Mouse (Mus musculus) midbrain, embryonic 16.5 days (tissue): Measurements from ENCODE around the gene Polr2e. TPM values are rescaled to one million over a fixed set of nuclear protein-coding genes. Genes with fewer than 3 reads are reported as not detected.
A peak's percentile ranks its signal among the peaks of the same experiment; 100 is the strongest.

Experiments used
- ATAC-seq: fragments of 200-750 bp; cut with Nextera tagmentation; 2 replicates; pipeline ENCODE4 v1.8.0; 2017; ENCODE audit warnings: moderate TSS enrichment
- H3K27ac ChIP-seq: fragments of 300-500 bp; sonication (generic); 2 replicates; pipeline ENCODE4 v1.5.1; 2014; ENCODE audit warnings: mild to moderate bottlenecking, low read length, mixed read lengths
- H3K27me3 ChIP-seq: fragments of 300-500 bp; sonication (generic); 2 replicates; pipeline ENCODE4 v1.6.1; 2014; ENCODE audit warnings: low read depth, low read length, mixed read lengths; ENCODE audit not compliant: control insufficient read depth, insufficient read depth
- H3K36me3 ChIP-seq: fragments of 300-500 bp; sonication (generic); 2 replicates; pipeline ENCODE4 v1.6.1; 2014; ENCODE audit warnings: mild to moderate bottlenecking, low read length, moderate library complexity, mixed read lengths; ENCODE audit not compliant: control insufficient read depth, insufficient read depth
- H3K4me1 ChIP-seq: fragments of 300-500 bp; sonication (generic); 2 replicates; pipeline ENCODE4 v1.6.1; 2014; ENCODE audit warnings: mild to moderate bottlenecking, low read length, mixed read lengths; ENCODE audit not compliant: control insufficient read depth, insufficient read depth
- H3K4me2 ChIP-seq: fragments of 300-500 bp; sonication (generic); 2 replicates; pipeline ENCODE4 v1.6.1; 2014; ENCODE audit warnings: mild to moderate bottlenecking, low read length, mixed read lengths
- H3K4me3 ChIP-seq: fragments of 300-500 bp; sonication (generic); 2 replicates; pipeline ENCODE4 v1.5.1; 2014; ENCODE audit warnings: low read depth, mild to moderate bottlenecking, low read length, moderate library complexity, mixed read lengths
- H3K9ac ChIP-seq: fragments of 300-500 bp; sonication (generic); 2 replicates; pipeline ENCODE4 v1.6.1; 2014; ENCODE audit warnings: low read depth, low read length, mixed read lengths
- H3K9me3 ChIP-seq: fragments of 300-500 bp; sonication (generic); replicated peaks from 2 replicates; pipeline ENCODE4 v1.6.1; 2014; ENCODE audit warnings: mild to moderate bottlenecking, low read length, mixed read lengths; ENCODE audit not compliant: control insufficient read depth, poor library complexity, severe bottlenecking
- WGBS: fragments of 180-500 bp; shearing (Covaris S2); extraction: QIAGEN DNeasy Blood & Tissue Kit; methylation state at CpG from one replicate; pipeline ENCODE4 v1.1.7; 2014; 5-methylcytosine and 5-hydroxymethylcytosine counted together
- polyA plus RNA-seq: library from polyadenylated mRNA; unstranded; fragments of >200 nt; fragmentation: Nextera tagmentation; extraction: Ambion mirVana; gene quantifications from 2 replicates; pipeline ENCODE4 v1.2.1, GENCODE M21; 2015

Polr2e gene
- polyA plus RNA-seq, 1 experiment from 2014 or later = 131 TPM

DNA sequence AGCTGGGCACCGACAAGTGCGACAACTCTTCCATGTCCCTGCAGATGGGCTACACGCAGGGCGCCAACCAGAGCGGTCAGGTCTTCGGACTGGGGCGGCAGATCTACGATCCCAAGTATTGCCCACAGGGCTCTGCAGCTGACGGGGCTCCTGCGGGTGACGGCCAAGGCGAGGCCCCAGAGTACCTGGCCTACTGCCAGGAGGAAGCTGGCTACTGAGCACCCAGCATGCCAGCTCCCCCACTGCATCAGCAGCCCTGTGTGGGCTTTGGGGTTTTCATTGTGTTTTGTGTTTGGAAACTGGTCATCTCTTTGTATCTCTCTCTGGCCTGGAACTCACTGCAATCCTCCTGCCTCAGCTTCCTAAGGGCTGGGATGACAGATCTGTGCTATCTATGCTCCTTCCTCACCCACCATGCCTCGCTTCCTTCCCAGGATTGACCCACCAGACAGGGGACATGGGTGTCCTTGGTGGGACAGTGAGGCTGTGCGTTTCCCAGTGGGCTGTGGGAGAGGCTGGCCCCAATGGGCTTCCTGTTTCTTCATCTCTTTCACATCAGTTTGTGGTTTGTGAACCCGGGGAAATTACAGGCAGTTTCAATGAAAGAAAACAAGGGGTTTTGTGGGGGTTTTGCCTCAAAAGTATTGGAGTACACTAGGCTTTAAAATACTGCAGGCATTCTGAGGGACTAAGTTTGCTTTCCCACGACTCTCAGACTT, 45.0 kb downstream of the Polr2e start:
- 81% methylated on average over 16 of the region's 16 CpGs for whole genome bisulfite sequencing
- H3K9ac ChIP-seq = no peak overlapping the region
- H3K4me1 ChIP-seq = peaks cover 6% of the 10 kb centered on the region
- ATAC-seq = no peak
- H3K27ac ChIP-seq = no peak overlapping the region
- H3K4me2 ChIP-seq = no peak overlapping the region
- H3K27me3 ChIP-seq = peaks cover 11% of the 10 kb centered on the region
- H3K4me3 ChIP-seq = no peak overlapping the region
- no peaks in the 10 kb centered on the region for H3K36me3 ChIP-seq
- 0 out of 2 replicates have a peak, but pooled peaks cover 2% of the 10 kb centered on the region for H3K9me3 ChIP-seq

DNA sequence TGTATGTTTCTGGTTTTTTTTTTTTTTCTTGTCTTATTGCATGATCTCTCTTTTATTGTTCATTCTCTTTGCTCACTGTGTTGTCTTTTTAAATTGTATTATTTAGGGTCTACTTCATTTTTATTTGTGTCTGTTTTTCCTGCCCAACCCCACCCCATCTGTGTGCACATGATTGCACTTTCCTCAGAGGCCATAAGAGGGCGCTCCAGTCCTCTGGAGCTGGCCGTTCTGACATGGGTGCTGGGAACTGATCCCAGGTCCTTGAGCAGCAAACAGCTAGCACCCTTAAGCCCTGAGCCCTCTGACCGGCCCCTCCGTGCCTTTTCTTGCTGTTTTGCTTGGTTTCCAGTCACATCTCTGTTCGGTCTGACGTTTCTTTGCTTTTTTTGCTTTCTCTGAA, 48.0 kb downstream of the Polr2e start:
- H3K4me2 ChIP-seq = no peak overlapping the region
- H3K27me3 ChIP-seq = peaks cover 29% of the 10 kb centered on the region
- H3K4me3 ChIP-seq = no peak overlapping the region
- ATAC-seq = no peak
- H3K9me3 ChIP-seq = 0 out of 2 replicates have a peak, but pooled peaks cover 2% of the 10 kb centered on the region
- no peaks in the 10 kb centered on the region for H3K36me3 ChIP-seq
- 86% methylated on average over 6 of the region's 6 CpGs for WGBS
- H3K4me1 ChIP-seq = peaks cover 12% of the 10 kb centered on the region
- no peak overlapping the region for H3K27ac ChIP-seq
- no peak overlapping the region for H3K9ac ChIP-seq

DNA sequence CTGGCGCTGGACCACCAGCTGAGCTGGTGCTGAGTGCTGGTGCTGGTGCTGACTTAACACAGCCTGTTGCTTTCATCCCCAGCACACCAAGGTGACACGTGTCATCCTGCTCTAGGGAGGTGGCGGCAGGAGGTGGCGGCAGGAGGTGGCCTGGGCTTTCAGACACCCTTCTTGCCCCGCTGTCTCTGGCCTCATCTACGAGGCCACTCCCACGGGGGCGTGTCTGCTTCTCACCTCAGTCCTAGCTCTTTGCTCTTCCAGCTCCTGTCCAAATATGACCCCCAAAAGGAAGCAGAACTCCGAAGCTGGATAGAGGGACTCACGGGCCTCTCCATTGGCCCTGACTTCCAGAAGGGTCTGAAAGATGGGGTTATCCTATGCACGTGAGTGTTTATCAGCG, 48.5 kb downstream of the Polr2e start:
- no peaks in the 10 kb centered on the region for H3K36me3 ChIP-seq
- H3K9me3 ChIP-seq = 0 out of 2 replicates have a peak, but pooled peaks cover 2% of the 10 kb centered on the region
- ATAC-seq = no peak
- peaks cover 17% of the 10 kb centered on the region for H3K4me1 ChIP-seq
- H3K27ac ChIP-seq = no peak overlapping the region
- H3K4me3 ChIP-seq = no peak overlapping the region
- peaks cover 29% of the 10 kb centered on the region for H3K27me3 ChIP-seq
- 52% methylated on average over 12 of the region's 12 CpGs for WGBS
- no peak overlapping the region for H3K9ac ChIP-seq
- no peak overlapping the region for H3K4me2 ChIP-seq

DNA sequence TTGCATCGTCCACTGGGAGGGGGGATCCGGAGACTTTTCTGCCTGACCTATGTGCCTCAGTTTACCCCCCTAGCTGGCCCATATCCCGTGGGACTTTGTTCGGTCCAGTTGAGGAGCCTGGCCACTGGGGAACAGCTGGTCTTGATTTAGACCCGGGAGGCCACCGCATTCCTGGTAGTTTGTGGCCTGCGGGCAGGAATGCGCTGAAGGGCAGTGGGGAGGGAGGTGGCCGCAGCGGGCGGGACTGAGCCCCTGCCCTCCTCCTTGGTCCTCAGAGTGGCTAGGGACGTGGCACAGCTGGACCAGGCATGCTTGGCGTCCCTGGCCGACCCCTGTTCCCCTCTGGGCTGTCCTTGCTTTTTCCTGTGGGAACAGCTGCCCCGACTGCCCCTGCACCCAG, 49.7 kb downstream of the Polr2e start:
- H3K4me2 ChIP-seq = no peak overlapping the region
- no peak overlapping the region for H3K4me3 ChIP-seq
- WGBS = 14% methylated on average over 15 of the region's 15 CpGs

DNA sequence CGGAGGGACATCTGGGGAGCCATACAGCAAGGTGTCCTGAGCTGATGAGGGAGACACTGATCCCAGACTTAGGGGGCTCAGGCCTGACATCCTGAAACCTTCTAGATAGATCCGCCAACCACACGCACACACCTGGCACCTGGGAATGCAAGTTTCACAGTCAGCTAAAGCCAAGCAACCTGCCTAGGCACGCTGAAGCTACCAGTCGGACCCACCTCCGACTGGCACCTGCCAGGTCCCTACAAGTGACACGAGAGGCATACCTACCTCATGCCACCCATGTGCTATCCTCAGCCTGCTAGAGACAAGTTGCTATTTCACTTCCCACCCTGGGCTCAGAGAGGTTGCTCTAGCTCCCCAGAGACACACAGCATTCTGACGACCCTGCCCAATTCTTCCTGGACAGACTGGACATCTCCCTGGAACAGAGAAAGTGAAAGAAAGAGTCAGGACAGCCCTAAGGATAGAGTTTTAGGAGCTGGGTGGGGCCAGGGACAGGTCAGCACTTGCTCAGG, 50.3 kb downstream of the Polr2e start:
- no peaks in the 10 kb centered on the region for H3K36me3 ChIP-seq
- H3K4me2 ChIP-seq = peak overlapping the region; percentile 65
- 28% methylated on average over 8 of the region's 8 CpGs for WGBS
- peak overlapping the region; percentile 43; the same call in 1 of the 2 replicates for H3K4me3 ChIP-seq
- no peak for ATAC-seq
- H3K27ac ChIP-seq = no peak overlapping the region
- peaks cover 29% of the 10 kb centered on the region for H3K27me3 ChIP-seq
- no peak overlapping the region for H3K9ac ChIP-seq
- H3K9me3 ChIP-seq = 0 out of 2 replicates have a peak, but pooled peaks cover 2% of the 10 kb centered on the region
- peaks cover 18% of the 10 kb centered on the region for H3K4me1 ChIP-seq

More for the DNA sequence above, 49.7 kb downstream of the Polr2e start:
- H3K27me3 ChIP-seq = peaks cover 29% of the 10 kb centered on the region
- H3K27ac ChIP-seq = no peak overlapping the region
- H3K9me3 ChIP-seq = 0 out of 2 replicates have a peak, but pooled peaks cover 2% of the 10 kb centered on the region
- ATAC-seq = no peak
- no peaks in the 10 kb centered on the region for H3K36me3 ChIP-seq
- H3K9ac ChIP-seq = no peak overlapping the region
- H3K4me1 ChIP-seq = peaks cover 18% of the 10 kb centered on the region

DNA sequence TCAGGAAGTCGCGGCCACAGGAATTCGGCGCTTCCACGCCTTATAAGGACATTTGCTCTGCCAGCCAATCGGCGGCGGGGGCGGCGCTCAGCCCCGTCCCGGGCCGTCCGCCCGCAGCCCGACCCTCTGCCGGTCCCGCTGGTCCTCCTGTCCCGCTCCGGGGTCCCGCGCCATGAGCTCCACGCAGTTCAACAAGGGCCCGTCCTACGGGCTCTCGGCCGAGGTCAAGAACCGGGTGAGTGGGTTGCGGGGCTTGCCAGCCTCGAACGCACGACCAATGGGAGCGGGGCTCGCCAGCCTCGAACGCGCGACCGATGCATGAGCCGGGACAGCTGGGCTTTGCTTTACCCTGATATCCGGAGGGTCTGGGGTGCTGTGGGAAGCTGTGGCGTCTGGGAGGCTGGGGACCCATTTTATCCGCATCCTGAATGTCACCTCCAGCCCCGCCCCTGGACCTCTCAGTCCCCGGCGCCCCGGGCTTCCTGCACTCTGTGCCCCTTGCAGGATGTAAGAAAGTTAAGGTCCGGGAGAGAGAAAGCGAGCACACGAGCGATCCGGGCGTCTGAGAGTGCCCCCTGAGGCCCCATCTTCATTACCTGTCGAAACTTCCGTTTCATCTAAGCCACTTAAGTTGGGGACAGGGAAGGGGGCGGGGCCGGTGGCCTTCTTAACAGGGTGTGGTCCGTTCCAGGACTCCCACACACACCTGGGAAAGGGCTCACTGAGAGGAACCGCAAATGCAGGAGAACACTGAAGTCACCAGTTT, 50.9 kb downstream of the Polr2e start, which contains the start of gene Cnn2:
Gene Cnn2 (plus strand): TSS at position 79 of the 766 bp plus-strand sequence.
- peak within 1 kb of the TSS; percentile 43 for H3K4me3 ChIP-seq
- no peak for ATAC-seq
- H3K9me3 ChIP-seq = 0 out of 2 replicates have a peak, but pooled peaks cover 2% of the 10 kb centered on the region
- peak within 1 kb of the TSS; percentile 65 for H3K4me2 ChIP-seq
- H3K27ac ChIP-seq = no peak within 1 kb of the TSS
- H3K36me3 ChIP-seq = no peaks in the 10 kb centered on the region
- H3K27me3 ChIP-seq = peaks cover 29% of the 10 kb centered on the region
- H3K9ac ChIP-seq = peak within 1 kb of the TSS; percentile 62
- H3K4me1 ChIP-seq = peaks cover 18% of the 10 kb centered on the region
- WGBS = 1% methylated on average over 59 of the region's 59 CpGs

DNA sequence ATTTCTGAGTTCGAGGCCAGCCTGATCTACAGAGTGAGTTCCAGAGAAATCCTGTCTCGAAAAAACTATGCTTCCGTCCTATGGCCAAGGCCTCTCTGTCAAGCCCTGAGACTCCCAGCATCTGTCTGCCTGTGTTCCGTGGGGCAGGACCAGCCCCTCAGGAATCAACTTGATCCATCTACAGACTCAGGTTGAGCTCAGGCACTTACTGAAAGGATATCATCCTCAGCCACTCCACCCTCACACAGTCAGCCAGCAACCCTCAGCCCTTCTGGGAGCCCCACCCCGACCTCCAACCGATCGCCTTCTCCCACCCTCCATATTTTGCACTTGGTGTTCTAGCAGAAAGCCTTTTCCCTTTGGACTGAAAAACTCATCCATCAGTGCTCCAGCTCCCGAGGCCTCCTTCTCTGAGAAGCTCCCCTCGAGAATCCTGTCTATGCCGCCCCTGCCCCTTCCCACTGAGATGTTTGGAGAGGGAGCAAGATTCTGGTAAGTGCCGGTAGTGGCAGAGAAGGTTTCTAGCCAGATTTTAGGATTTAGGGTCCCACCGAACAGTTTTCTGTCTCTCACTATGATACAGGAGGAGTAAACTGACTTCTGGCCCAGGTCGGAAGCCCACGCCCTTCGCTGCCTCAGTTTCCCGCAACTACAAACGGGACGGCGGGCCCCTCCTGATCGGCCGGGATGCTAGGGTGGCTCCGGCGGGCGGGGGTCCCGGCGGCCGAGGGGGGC, 51.7 kb downstream of the Polr2e start:
- H3K9ac ChIP-seq = peak overlapping the region; percentile 62

DNA sequence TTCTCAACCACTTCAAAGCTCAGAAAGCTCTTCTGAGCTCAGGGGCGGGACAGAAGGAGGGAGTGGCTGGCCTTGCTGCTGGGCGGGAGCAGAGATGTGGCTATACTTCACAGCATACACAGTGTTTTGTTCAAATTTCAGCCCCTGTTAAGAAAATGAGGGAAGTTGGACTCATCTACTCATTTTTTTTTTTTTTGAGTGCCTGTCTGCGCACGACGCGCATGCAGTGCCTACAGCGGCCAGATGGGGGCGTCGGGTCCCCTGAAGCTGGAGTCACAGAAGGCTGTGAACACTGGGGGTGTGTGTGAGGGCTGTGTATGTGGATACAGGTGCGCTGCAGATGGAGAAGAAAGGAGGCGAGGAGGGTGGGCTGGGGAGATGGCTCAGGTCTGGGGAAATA, 52.6 kb downstream of the Polr2e start:
- WGBS = 4% methylated on average over 11 of the region's 11 CpGs
- H3K27me3 ChIP-seq = peaks cover 29% of the 10 kb centered on the region
- peaks cover 33% of the 10 kb centered on the region for H3K4me1 ChIP-seq
- H3K36me3 ChIP-seq = no peaks in the 10 kb centered on the region
- 0 out of 2 replicates have a peak, but pooled peaks cover 2% of the 10 kb centered on the region for H3K9me3 ChIP-seq
- no peak overlapping the region for H3K9ac ChIP-seq
- H3K4me3 ChIP-seq = 0 out of 2 replicates have a peak overlapping the region, but pooled peaks have one; percentile 8
- no peak for ATAC-seq
- no peak overlapping the region for H3K27ac ChIP-seq
- H3K4me2 ChIP-seq = peak overlapping the region; percentile 24

More for the DNA sequence above, 51.7 kb downstream of the Polr2e start:
- Histone ChIP-seq H3K27ac (no peak overlapping the region), H3K4me3 (peak overlapping the region; percentile 43), H3K9me3 (0 out of 2 replicates have a peak, but pooled peaks cover 2% of the 10 kb centered on the region), H3K27me3 (peaks cover 29% of the 10 kb centered on the region), H3K4me2 (peak overlapping the region; percentile 65), H3K36me3 (no peaks in the 10 kb centered on the region), H3K4me1 (peaks cover 24% of the 10 kb centered on the region)
- ATAC-seq = no peak
- 12% methylated on average over 27 of the region's 27 CpGs for WGBS
